Mouse (Mus musculus): ENCODE measurements at regions not wholly inside any gene's neighbourhood (a gene's known extent, or its start where the extent isn't known, plus 50 kb on each side); places are given as distances from the start of the nearest gene placed in this dataset.

- DNase-seq (ENCODE audit: low read depth in 3 of 3, low spot score in 3 of 3) (no peak), ATAC-seq (ENCODE audit: insufficient read depth) (no peak)
These were observed 232.1 kb downstream of the Tmsb4x start for GRCm38 (mm10) chrX:166977029-166977428.

GRCm38 (mm10) chrX:166971721-166972120 is 237.4 kb downstream of the Tmsb4x start:
- no peak for ATAC-seq (ENCODE audit: insufficient read depth)

More at GRCm38 (mm10) chrX:166977029-166977428, 232.1 kb downstream of the Tmsb4x start:
- no peaks in the 10 kb centered on the region for H3K36me3 ChIP-seq (replicated peaks; ENCODE audit: control insufficient read depth, insufficient read depth, low read depth)
- H3K4me2 ChIP-seq (ENCODE audit: low read depth): no peak overlapping the region
- H3K27ac ChIP-seq: no peak overlapping the region
- H3K9me3 ChIP-seq (ENCODE audit: control insufficient read depth, low read length): no peaks in the 10 kb centered on the region
- no peaks in the 10 kb centered on the region for H3K27me3 ChIP-seq (ENCODE audit: control insufficient read depth, insufficient read depth, low read length)
- no peak for TF ChIP-seq EP300 (IDR thresholded peaks at IDR 0.05; ENCODE audit: low read depth)
- TF ChIP-seq CTCF (IDR thresholded peaks at IDR 0.05; ENCODE audit: low read depth): no peak
- H3K4me3 ChIP-seq (ENCODE audit: insufficient read depth in 1 of 2, low read depth in 2 of 2, low read length in 2 of 2): no peak overlapping the region
- no peak overlapping the region for H3K9ac ChIP-seq (replicated peaks)
- no peaks in the 10 kb centered on the region for H3K4me1 ChIP-seq (replicated peaks; ENCODE audit: control insufficient read depth in 2 of 2, insufficient read depth in 2 of 2, low read length in 1 of 2)

GRCm38 (mm10) chrX:166964656-166965582 is 244.2 kb downstream of the Tmsb4x start:
- ATAC-seq (ENCODE audit: insufficient read depth) (no peak), DNase-seq (ENCODE audit: low read depth in 3 of 3, low spot score in 3 of 3) (no peak)
- H3K9me3 ChIP-seq (ENCODE audit: control insufficient read depth, low read length): no peaks in the 10 kb centered on the region
- no peaks in the 10 kb centered on the region for H3K36me3 ChIP-seq (replicated peaks; ENCODE audit: control insufficient read depth, insufficient read depth, low read depth)
- 58% methylated on average over 7 of the region's 7 CpGs for WGBS (ENCODE audit: insufficient replicate concordance)
- H3K9ac ChIP-seq (replicated peaks): no peak overlapping the region
- TF ChIP-seq EP300 (IDR thresholded peaks at IDR 0.05; ENCODE audit: low read depth): no peak
- no peak for TF ChIP-seq CTCF (IDR thresholded peaks at IDR 0.05; ENCODE audit: low read depth)
- H3K4me1 ChIP-seq (replicated peaks; ENCODE audit: control insufficient read depth in 2 of 2, insufficient read depth in 2 of 2, low read length in 1 of 2): no peaks in the 10 kb centered on the region
- H3K4me2 ChIP-seq (ENCODE audit: low read depth): no peak overlapping the region
- no peaks in the 10 kb centered on the region for H3K27me3 ChIP-seq (ENCODE audit: control insufficient read depth, insufficient read depth, low read length)
- no peak overlapping the region for H3K27ac ChIP-seq
- no peak overlapping the region for H3K4me3 ChIP-seq (ENCODE audit: insufficient read depth in 1 of 2, low read depth in 2 of 2, low read length in 2 of 2)

More at GRCm38 (mm10) chrX:166971721-166972120, 237.4 kb downstream of the Tmsb4x start:
- DNase-seq (ENCODE audit: low read depth in 3 of 3, low spot score in 3 of 3): no peak
- Histone ChIP-seq H3K27me3 (ENCODE audit: control insufficient read depth, insufficient read depth, low read length) (no peaks in the 10 kb centered on the region), H3K9ac (replicated peaks) (no peak overlapping the region), H3K27ac (no peak overlapping the region), H3K9me3 (ENCODE audit: control insufficient read depth, low read length) (no peaks in the 10 kb centered on the region), H3K4me3 (ENCODE audit: insufficient read depth in 1 of 2, low read depth in 2 of 2, low read length in 2 of 2) (no peak overlapping the region), H3K4me1 (replicated peaks; ENCODE audit: control insufficient read depth in 2 of 2, insufficient read depth in 2 of 2, low read length in 1 of 2) (no peaks in the 10 kb centered on the region), H3K36me3 (replicated peaks; ENCODE audit: control insufficient read depth, insufficient read depth, low read depth) (no peaks in the 10 kb centered on the region), H3K4me2 (ENCODE audit: low read depth) (no peak overlapping the region)
- 45% methylated on average over 1 of the region's 1 CpGs for WGBS (ENCODE audit: insufficient replicate concordance)
- TF ChIP-seq CTCF (IDR thresholded peaks at IDR 0.05; ENCODE audit: low read depth): no peak
- no peak for TF ChIP-seq EP300 (IDR thresholded peaks at IDR 0.05; ENCODE audit: low read depth)

- H3K27ac ChIP-seq: no peak overlapping the region
These were observed 256.5 kb downstream of the Tmsb4x start for GRCm38 (mm10) chrX:166952528-166953189.

GRCm38 (mm10) chrX:166951011-166951410 is 258.1 kb downstream of the Tmsb4x start:
- Histone ChIP-seq H3K36me3 (replicated peaks; ENCODE audit: control insufficient read depth, insufficient read depth, low read depth) (no peaks in the 10 kb centered on the region), H3K27ac (no peak overlapping the region), H3K4me3 (ENCODE audit: insufficient read depth in 1 of 2, low read depth in 2 of 2, low read length in 2 of 2) (no peak overlapping the region), H3K9me3 (ENCODE audit: control insufficient read depth, low read length) (no peaks in the 10 kb centered on the region), H3K9ac (replicated peaks) (no peak overlapping the region), H3K4me2 (ENCODE audit: low read depth) (no peak overlapping the region), H3K27me3 (ENCODE audit: control insufficient read depth, insufficient read depth, low read length) (no peaks in the 10 kb centered on the region), H3K4me1 (replicated peaks; ENCODE audit: control insufficient read depth in 2 of 2, insufficient read depth in 2 of 2, low read length in 1 of 2) (no peaks in the 10 kb centered on the region)
- ATAC-seq (ENCODE audit: insufficient read depth): no peak
- no peak for TF ChIP-seq CTCF (IDR thresholded peaks at IDR 0.05; ENCODE audit: low read depth)
- TF ChIP-seq EP300 (IDR thresholded peaks at IDR 0.05; ENCODE audit: low read depth): no peak
- DNase-seq (ENCODE audit: low read depth in 3 of 3, low spot score in 3 of 3): no peak
- WGBS (ENCODE audit: insufficient replicate concordance): 64% methylated on average over 6 of the region's 6 CpGs

More at GRCm38 (mm10) chrX:166952528-166953189, 256.5 kb downstream of the Tmsb4x start:
- H3K9me3 ChIP-seq (ENCODE audit: control insufficient read depth, low read length): no peaks in the 10 kb centered on the region
- H3K4me1 ChIP-seq (replicated peaks; ENCODE audit: control insufficient read depth in 2 of 2, insufficient read depth in 2 of 2, low read length in 1 of 2): no peaks in the 10 kb centered on the region
- WGBS (ENCODE audit: insufficient replicate concordance): 33% methylated on average over 14 of the region's 14 CpGs
- H3K4me3 ChIP-seq (ENCODE audit: insufficient read depth in 1 of 2, low read depth in 2 of 2, low read length in 2 of 2): no peak overlapping the region
- DNase-seq (ENCODE audit: low read depth in 3 of 3, low spot score in 3 of 3) (no peak), ATAC-seq (ENCODE audit: insufficient read depth) (no peak)
- no peak overlapping the region for H3K9ac ChIP-seq (replicated peaks)
- no peaks in the 10 kb centered on the region for H3K27me3 ChIP-seq (ENCODE audit: control insufficient read depth, insufficient read depth, low read length)
- TF ChIP-seq CTCF (IDR thresholded peaks at IDR 0.05; ENCODE audit: low read depth): no peak
- no peak for TF ChIP-seq EP300 (IDR thresholded peaks at IDR 0.05; ENCODE audit: low read depth)
- H3K36me3 ChIP-seq (replicated peaks; ENCODE audit: control insufficient read depth, insufficient read depth, low read depth): no peaks in the 10 kb centered on the region
- no peak overlapping the region for H3K4me2 ChIP-seq (ENCODE audit: low read depth)

Measured in liver, embryonic 14.5 days (tissue).